Mouse (Mus musculus): ENCODE measurements around the gene Filip1.
A peak's percentile ranks its signal among the peaks of the same experiment; 100 is the strongest.

Gene Filip1

DNA sequence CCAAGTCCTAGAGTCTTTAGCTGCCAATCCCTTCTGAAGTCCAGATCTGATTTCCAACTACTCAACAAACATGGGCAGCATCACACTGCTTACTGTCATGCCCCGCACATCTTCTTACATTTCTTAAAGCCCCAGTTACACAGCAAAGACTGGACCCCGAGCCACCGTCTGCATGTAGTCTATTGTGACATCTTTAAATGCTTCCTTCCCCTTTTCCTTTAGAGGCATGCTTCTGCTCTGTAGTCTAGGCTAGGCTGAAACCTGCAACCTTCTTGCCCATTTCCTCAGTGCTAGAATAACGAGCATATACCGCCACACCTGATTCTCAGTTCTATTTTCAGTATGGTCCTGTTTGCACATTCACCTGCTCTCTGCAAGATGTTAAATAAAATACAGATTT is 196.2 kb downstream of the Filip1 start:
- DNase-seq = no peak

DNA sequence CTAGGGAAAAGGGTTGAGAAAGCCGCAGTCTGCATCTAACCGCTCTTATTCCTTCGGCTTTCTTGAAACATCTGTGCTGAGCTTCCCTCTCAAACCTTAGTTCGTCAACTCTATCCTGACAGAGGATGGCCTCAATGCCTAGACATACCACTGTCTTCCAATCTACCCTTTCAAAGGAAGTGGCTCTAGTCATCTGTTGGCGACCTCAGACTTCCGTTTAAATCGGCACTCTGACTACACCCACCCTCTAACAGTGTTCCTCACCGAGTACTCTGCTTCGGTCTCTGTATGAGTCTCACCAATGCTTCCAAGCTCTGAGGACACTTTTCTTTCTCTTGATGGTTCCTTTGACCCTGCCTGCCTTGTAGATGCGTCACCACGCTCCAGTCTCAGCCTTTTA is 196.6 kb downstream of the Filip1 start:
- DNase-seq = no peak

DNA sequence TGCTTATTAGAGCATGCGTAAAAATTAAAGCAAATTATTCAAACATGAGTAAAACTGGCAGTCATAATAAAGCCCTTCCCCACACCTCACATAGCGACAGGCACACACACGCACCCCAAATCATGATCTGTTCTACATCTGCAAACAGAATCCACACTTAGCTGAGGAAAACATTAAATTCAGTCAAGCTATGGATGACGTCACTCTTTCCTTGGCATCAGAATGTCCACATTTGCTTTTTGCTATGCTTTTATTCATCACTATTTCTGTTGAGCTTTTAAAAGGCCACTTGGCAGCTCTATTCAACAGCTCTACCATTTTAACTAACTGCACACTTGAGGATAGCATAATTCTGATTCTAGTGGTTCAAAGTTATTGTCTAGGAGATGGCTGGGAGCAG is 198.1 kb downstream of the Filip1 start:
- DNase-seq = no peak

DNA sequence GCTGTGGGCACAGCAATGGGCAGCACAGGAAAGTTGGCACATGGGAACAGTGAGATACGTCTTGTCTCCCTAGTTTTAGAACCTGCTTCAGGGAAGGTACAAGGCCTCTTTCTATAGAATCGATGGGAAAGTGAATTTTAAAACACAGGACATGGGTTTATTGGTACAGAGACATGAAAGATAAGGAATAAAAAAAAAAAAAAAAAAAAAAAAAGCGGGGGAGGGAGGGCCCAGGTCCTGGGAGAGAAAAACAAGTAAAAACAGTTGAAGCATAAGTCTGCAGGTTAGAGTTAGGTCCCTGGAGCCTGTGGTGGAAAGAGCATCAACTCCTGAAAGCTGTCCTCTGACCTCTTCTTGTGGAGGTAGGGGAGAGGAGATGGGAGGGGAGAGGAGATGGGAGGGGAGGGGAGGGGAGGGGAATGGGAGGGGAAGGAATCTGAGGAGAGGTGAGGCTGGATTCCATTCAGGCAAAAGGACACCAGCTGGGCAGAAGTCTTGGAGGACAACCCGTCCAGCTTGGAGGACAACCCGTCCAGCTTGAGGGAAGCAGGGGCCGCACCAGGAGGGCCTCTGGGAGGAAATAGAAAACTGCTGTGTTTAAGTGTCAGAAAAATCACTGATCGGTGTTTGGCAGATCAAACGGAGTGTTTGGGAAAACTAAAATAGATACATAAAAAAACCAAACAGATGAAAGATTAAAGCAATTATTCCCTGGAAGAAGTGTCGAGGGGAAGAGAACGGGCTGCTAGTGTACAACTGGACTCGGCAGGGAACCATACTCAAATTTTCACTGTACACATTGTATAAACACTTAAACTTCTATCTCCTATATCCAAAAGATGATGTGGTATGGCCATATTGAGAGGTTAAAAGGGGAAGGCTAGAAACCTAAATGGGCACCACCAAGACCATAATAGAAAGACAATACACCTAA is 201.4 kb downstream of the Filip1 start:
- DNase-seq = no peak

DNA sequence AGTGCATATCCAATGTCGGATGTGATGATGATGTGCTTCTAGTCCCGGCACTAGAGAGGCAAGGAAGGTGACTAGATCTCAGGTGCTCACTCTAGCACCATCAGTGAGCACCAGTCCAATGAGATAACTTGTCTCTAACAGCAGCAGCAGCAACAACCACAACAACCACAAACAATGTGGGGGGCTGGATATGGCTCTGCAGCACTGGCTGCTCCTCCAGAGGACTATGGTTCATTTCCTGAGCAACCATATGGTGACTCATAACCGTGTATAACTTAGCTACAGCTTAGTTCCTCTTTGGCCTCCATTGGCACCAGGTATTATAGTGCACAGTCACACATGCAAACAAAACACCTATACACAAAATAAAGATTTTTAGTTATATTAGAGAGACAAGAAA is 202.1 kb downstream of the Filip1 start:
- no peak for DNase-seq

DNA sequence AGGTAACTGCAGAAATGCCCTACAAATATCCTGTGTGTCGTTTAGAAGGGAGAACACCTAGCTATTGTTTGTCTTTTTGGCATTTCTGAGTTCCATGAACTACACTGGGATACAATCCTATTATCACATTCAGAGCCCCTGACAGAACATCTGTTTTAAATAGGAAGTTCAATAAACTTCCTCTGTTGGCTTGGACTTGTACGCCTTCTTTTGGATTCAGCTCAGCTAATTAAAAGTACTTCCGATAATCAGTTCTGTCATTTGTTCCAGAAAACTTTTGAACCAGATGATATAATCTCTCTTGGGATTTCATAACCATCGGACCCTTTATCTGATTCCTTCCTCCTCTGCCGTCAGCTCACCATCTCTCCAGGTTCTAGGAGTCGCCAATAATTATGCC is 203.2 kb downstream of the Filip1 start:
- no peak for DNase-seq

DNA sequence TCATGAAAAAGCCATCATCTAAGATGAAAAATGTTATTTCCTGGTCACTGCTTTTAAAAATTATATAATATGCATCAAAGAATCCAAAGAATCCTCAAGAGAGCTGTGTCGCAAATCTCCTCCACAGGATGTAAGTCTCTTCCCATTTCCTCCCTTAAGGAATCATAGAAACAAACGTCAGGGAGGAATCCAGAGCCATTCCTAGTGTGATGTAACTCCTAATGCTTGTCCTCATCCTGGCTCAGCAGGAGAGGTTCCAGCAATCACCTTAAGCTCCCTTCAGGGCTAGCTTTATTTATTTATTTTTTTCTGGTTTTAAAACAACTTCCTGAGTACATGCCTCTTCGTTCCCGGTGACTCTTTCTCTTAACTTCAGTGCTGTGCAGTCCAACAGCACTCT is 205.5 kb downstream of the Filip1 start:
- no peak for DNase-seq

DNA sequence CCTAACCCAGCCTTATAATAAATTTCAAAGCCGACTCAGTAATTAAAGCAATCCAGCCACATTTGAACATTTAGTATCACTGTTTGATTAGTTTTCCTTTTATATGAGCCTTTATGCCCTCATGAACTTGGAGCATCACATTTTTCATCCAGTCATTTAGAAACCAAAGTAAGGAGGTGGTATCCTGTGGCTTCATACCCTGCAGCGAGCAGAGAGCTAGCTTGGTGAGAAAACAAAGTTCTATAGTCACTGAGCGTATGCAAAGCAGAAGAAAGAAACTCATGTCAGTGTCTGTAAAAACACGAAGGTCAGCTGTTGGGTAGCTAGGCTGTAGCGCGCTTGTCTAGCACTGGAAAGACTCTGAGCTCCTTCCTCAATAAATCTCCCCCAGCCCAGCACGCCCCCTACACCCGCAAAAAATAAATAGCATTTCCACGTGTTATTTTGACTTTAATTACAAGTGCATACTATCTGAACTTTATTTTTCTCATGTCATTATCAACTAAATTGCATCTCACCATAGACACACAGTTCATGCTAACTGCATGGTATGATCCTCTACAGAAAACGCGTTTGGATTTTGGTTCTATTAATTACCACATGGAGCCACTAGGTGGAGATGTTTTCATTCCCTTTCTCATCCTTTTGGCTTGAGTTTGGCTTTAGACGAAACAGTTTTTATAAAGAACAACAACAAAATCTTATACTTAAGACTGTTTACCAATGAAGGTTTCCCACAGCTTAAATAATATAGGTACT is 206.2 kb downstream of the Filip1 start:
- no peak for DNase-seq

DNA sequence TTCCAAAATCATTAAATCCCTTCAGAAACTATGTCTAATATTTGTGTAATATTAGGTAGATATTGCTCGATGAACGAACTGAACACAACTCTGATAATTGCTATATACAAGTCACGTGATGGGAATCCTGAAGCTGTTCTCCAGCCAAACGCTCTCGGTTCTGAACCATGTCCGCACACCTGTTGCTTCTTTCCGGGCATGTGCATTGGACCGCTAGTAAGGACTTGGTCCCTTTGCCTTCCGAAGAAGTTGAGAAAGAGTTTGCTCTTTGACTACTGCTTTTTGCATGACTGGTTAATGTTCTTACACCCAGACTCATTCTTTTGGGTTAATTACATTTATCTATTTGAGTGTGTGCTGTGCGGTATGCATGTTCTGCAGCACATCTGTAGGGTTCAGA is 207.2 kb downstream of the Filip1 start:
- DNase-seq = no peak

DNA sequence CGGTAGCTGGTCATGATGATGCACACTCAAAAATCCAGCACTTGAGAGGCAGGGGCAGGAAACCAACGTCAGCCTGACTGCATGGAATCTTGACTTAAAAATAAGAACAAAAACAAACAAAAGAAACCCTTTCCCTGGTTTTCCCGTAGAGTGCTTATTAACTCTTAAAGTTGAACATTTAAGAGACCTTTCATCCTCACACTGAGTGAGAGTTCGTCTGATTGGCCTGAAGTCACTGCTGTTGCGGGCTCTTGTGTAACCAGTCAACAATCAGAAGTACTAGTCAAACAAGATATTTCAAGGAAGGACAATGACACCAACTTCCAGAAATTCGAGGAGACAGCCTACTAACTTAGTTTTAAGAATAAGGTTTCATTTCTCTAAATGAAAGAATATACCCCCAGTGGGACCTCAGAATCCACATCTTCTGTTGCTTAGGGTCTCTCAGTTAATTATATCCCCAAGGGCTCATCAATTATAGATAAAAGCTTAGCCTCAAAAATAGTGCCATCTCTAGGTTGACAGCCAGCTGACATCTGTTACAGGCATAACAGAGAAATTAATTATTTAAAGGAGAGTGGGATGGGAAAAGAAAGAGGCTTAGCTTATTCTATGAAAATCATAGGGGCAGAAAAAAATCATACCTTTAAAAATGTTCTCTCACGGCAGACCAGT is 216.1 kb downstream of the Filip1 start:
- DNase-seq = no peak

DNA sequence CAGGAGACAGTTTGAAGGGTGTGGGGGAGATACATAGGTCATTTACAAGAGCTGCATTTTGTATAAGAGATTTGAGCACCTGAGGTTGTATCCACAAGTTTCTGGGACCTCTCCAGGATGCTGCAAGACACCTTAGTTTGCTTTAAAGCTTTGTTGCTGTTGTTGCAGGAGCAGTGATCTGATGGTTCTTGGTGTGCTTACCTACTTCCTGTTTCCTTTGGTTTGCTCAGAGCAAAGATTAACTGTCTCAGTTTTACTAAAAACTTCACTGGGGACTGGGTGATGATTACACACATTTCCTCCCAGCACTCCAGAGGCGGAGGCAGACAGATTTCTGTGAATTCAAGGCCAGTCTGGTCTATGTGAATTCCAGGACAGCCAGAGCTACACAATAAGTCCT is 217.6 kb downstream of the Filip1 start:
- no peak for DNase-seq

DNA sequence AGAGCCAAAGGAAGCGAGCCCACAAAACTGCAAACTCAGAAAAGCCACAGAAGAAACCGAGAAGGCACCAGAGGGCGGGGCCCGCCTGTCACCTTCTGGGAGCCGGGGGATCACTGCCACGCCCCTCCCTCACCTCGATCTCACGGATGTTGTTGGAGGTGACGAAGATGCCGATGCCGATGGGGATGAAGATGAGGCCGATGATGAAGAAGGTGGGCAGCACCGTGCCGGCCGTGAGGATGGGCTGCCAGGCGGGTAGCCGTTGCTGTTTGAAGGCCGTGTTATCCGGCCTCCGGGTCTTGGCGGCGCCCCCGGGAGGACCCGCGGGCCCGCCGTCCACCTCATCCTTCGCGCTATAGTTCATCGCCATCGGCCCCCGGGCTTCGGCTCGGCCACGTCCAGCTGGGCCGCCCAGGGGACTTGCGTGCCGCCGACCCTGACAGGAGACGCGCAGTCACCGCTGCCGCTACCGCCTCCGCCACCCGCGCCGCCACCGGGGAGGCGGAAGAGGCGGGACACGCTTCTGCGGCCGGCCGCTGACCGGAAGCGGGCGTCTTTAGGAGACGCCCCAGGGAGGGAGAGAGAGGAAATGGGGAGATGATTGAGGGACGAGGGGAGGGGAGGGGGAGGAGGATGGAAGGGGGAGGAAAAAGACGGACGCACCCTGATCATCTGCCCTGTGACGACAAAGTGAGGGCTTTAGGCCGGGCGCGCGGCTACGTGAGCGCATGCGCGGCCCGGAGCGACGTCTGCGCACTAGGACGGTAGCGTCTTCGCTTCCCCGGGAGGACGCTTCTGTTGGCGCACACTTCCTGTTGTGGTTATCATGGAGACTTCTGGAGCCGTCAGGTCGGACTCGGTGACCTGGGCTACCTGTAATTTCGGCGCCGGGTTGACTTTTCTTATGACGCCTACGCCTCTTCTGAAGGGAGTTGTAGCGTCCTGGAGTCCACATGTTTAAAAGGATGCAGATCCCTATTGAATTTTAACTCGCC is 219.5 kb downstream of the Filip1 start, which contains the start of gene Tmem30a:
Gene Tmem30a (minus strand): TSS at position 667 of the 995 bp plus-strand sequence.
- peak; percentile 99 for DNase-seq

DNA sequence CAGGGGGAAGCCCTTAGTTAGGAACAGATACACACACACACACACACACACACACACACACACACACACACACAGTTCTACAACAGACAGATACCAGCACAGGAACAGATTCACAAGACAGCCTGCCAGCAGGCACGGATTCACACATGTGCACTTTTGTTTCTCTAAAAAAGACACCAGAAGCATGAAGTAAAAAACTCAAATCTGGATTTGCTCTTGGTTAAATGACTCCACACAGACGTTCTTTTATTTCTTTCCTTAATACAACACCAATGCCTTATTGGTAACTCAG is 226.9 kb downstream of the Filip1 start:
- no peak for DNase-seq

DNA sequence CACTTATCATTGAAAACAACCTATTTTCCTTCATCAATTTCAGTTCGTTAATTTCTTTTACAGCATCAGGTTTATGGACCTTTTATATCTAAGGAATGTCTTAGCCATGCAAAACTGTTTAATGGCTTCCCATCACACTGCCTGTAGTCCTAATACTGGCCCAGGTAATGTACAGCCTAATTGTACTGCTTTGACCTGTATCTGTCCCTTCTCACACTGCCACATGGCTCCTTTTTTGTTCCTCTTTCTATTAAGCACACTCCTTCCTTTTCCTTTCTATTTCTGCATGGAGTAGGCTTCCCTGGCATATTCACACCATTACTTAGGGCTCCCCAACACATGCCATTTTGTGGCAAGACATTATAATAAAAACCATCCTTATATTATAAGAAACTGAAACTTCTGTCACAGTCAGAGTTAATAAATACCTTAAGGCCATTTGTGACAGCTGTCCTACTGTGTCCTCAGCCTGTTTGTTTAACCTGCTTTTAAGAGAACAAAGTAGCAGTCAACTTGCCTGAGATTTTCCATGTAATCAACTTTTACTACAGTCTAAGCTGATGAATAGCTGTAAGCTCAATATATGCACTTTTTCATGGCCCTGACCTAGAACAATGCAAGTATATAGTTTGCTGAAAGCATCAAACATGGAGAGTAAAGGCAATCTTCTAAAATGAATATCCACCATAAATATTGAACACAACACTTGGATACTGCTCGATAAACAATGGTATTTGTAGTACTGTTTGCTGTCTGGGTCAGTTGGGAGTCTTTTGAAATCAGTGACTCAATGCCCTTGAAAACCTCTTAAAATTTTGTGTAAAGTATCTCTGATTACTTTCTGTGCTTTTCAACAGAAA is 227.5 kb downstream of the Filip1 start:
- no peak for DNase-seq

DNA sequence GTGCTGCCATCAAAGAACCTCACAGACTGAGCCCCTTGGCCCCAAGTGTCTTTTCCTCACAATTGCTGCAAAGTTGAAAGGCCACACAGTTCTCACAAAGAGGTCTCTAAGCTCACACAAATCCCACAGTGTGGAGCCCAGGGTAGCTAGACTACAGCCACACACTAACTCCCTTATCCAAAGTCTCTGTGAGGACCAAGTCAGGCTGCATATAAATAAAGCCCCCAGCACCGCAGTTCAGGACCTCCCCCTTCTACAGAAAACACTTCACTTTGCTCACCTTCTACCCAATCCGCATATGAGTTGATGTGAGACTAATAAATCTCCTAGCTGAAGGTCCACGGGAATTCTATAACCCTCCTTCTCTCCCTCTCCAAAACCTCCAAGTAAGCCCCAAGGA is 228.2 kb downstream of the Filip1 start:
- no peak for DNase-seq

DNA sequence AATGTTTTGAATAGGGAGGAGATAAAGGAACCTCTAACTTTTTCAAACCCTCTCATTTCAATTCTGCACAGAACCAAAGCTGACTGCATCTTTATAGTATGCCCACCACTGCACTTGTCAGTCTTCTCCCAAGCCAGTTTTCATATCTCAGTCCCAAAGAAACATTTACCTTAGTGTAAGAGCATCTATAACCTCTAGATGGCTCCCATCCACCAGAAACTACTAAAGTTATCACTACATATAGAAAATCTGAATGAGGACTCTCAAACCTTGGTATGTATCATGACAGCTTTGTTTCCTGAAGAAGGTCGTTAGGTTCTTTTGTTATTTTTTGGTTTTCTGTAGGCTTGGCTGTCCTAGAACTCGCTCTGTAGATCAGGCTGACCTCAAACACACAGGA is 233.3 kb downstream of the Filip1 start:
- no peak for DNase-seq

DNA sequence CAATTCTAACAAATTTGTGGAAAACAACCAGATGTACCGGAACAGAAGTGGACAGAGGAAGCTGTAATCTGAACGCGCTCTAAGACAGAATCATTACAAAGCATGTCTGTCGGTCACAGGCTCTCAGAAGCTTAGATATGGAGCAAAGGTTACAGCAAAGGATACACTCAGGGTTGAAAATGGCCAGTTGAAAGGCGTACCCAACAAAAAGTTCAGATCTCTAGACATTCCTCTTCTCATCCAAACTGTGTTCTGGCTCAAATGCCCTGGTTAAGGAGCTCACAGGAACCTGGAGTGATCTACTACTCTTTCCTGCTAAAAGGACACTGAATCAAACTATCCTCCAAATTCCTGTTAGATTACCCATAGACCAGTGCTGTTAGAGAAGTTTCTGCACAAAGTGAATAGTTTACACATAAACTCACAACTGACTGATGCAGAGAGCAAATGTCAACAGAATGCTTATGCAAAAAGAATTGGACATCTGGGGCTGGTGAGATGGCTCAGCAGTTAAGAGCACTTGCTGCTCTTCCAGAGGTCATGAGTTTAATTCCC is 245.6 kb downstream of the Filip1 start:
- DNase-seq = no peak

DNA sequence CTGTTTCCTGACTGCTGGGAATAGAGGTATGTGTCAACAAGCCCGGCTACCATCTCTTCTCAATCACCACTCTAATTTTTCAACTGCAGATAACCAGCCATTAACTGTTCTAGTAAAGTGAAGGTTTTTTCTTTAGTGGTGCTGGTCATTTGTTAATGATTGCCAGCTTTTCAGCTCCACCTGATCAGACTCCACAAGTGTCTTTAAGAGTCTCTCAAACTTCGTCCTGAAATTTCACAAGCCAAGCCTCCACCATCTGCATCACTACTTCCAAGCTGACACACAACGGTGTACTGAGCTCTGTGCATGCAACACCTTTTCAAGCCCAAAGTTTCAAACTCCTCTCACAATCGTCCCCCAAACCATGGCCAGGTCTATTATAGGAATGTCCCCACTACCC is 247.3 kb downstream of the Filip1 start:
- no peak for DNase-seq

Data from cerebellum, adult 9-11 months (tissue).